Mouse (Mus musculus) stomach, postnatal 0 days (tissue): ENCODE data around the gene Apbb2.

ENCODE experiments used
- CTCF ChIP-seq: IDR thresholded peaks from 2 replicates; pipeline ENCODE4 v1.5.1; 2016; ENCODE audit warnings: antibody characterized with exemption, low read depth, mild to moderate bottlenecking, moderate library complexity
- EP300 ChIP-seq: optimal IDR thresholded peaks from 2 replicates; pipeline ENCODE3; 2016; ENCODE audit warnings: antibody characterized with exemption

DNA sequence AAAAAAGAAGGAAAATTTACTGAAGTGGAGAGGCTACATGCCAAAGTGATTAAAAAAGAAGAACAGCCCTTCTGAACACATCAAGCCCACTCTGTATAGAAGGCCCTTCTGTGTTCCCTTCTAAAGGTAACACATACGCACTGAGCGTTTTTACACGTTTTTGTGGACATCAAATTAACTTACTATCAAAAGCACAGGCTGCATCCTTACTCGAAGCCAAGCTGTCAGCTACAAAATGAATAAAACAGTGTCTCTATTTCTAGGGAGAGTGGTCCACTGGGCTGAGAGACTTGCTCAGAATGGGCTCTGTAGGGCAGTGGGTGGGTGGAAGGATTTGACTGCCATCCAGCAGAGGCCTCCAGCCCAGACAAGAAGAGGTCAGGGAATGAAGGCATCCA lies 126.0 kb downstream of the Apbb2 start:
- TF ChIP-seq CTCF (no peak), EP300 (no peak)
